ENCODE assay signal across 16 mouse cellular contexts in the genomic region with DNA sequence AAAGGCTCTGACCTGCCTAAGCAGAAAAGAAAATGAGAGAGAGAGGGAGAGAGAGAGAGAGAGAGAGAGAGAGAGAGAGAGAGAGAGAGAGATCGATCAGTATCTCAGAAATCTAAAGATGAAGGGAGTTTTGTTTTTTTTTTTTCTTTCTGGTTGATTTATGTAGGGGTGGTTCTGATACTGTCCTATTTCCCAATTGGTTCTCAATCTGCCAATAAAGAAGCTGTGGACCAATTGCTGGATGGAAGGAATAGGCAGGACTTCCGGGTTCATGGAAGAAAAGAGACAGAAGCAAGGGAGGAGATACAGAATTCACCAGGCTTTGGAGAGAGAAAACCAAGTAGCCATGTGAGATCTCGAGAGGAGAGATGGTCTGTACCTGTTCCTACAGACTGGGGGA.
"Had no signal": no experiment of that assay in that cellular context is flagged by ENCODE, and none has a peak within 500 bp of the region (broad histone marks: within the 10 kb centered on the region; RNA-seq: fewer than 3 reads in every experiment).

No protein-coding gene starts in this region.

- H3K27ac ChIP-seq: liver, embryonic 15.5 days; lung, embryonic 15.5 days; midbrain, embryonic 13.5 days; midbrain, embryonic 15.5 days; neural tube, embryonic 12.5 days; stomach, embryonic 15.5 days; stomach, postnatal 0 days had no signal

- H3K36me3 ChIP-seq: liver, embryonic 15.5 days; lung, embryonic 15.5 days; midbrain, embryonic 13.5 days; midbrain, embryonic 15.5 days; neural tube, embryonic 12.5 days; stomach, embryonic 15.5 days had no signal

- H3K9ac ChIP-seq: liver, embryonic 15.5 days; liver, postnatal 0 days; lung, embryonic 15.5 days; midbrain, embryonic 13.5 days; midbrain, embryonic 15.5 days; neural tube, embryonic 12.5 days; stomach, embryonic 15.5 days had no signal

- DNase-seq: liver, postnatal 0 days; lung, adult 2 months; lung, postnatal 4 days; right cerebral cortex, postnatal 14 days; thymus, adult 2 months; thymus, postnatal 25 days; thymus, postnatal 4 days had no signal

- ATAC-seq: liver, postnatal 0 days; lung, postnatal 0 days; midbrain, embryonic 13.5 days; midbrain, embryonic 15.5 days had no signal

- H3K4me2 ChIP-seq: liver, embryonic 15.5 days; lung, embryonic 15.5 days; midbrain, embryonic 11.5 days; midbrain, embryonic 13.5 days; midbrain, embryonic 15.5 days; neural tube, embryonic 12.5 days; stomach, embryonic 15.5 days had no signal

- H3K9me3 ChIP-seq: liver, embryonic 15.5 days; lung, embryonic 15.5 days; midbrain, embryonic 15.5 days; neural tube, embryonic 12.5 days; stomach, embryonic 15.5 days had no signal

- H3K27me3 ChIP-seq: liver, embryonic 15.5 days; lung, embryonic 15.5 days; midbrain, embryonic 13.5 days; midbrain, embryonic 15.5 days; neural tube, embryonic 12.5 days; stomach, embryonic 15.5 days had no signal

- H3K4me1 ChIP-seq: liver, embryonic 15.5 days; midbrain, embryonic 13.5 days; midbrain, embryonic 15.5 days; neural tube, embryonic 12.5 days had no signal

- H3K4me3 ChIP-seq: liver, embryonic 15.5 days; lung, embryonic 15.5 days; midbrain, embryonic 13.5 days; midbrain, embryonic 15.5 days; neural tube, embryonic 12.5 days; stomach, embryonic 15.5 days had no signal
